Mouse (Mus musculus): Measurements from ENCODE around the gene Fancc.

The Fancc gene

DNA sequence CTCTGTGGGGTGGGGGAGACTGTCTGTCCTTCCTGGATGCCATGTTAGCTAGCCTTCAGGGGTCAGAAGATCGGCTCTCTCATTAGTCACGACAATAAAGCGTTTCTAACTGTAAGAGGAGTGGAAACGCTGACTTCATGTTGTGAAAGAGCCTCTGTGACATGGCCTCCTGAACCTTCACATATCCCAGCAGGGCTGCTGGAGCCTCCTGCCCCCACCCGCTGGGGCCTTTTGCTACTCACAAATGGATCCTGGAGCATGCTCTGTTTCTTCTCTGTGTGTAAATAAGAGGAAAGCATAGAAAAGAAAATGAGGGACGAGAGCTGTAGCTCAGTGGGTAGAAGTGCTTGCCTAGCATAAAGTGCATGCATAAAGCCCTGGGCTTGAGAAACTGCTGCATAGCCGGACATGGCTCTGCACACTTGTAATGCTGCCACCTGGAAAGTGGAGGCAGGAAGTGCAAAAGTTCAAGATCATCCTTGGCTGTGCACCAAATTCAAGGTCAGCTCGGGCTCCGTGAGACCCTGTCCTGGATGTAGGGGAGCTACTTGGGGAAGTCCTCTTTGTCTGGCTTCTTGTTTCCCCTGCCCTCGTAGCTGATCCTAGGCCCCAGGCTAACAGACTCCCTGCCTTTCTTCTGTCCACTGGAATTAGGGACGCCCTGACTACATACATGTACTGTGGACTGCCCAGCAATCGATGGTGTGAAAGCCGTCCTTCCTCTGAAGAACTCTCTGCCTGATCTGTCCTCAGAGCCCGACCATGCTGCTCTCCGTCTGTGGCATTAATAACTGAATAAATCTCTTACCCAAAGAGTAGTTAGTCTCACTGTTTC, 202.5 kb downstream of the Fancc start:
- no peak for DNase-seq (ENCODE audit: low read depth in 1 of 2, low spot score in 2 of 2)

DNA sequence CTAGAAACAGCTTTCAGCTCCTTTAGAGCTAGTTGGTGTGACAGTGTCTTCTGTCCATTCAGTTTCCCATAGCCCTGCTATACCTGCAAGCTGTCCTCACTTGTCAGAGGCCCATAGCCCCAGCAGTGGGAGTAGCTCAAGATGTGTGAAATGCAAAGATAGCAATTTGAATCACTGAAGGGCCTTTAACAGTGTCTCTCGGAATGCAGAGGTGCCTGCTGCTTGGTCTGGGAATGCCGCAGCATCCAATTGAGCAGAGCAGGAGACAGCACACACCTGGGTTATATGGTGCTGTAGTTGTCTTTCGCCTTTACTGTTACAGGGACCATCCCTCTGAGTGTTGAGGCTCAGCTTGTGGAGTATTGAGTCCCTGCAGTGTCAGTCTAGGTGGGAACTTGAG, 203.4 kb downstream of the Fancc start:
- no peak for DNase-seq (ENCODE audit: low read depth in 1 of 2, low spot score in 2 of 2)

DNA sequence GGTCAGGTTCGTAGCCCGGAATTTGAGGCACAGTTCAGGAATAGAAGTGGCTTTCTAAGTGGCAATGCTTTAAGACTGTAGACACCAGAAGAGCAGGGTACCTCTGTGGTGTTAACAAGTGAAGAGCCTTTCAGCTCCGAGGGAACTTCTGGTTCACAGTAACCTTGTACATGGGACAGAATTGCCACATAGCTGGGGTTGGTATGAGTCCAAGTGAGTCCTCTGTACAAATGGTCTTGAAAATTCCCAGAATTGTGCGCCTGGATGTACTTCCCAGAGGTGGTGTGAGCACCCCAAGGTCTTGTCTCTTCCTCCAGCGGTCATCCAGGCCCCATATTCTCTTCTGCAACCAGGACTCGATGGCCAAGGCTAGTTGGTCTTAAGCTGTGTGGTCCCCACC, 206.1 kb downstream of the Fancc start:
- no peak for DNase-seq (ENCODE audit: low read depth in 1 of 2, low spot score in 2 of 2)

DNA sequence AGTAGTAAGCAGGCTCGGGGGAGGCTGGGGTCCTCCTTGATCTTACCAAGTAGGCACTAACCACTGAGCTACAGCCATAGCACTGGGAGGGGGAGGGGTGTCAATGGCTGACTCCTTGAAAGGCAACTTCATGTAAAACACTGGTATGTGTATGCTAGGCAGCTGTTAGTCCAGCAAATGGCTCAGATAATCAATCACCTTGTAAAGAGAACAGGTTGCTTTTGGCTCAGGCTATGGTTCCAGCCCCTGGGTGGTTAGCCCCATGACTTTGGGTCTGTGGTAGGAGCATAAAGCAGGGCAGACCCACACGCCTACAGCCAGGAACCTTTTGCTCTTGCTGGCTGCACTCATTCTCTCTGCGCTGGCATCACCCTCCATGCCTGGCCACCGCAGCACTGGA, 207.0 kb downstream of the Fancc start:
- no peak for DNase-seq (ENCODE audit: low read depth in 1 of 2, low spot score in 2 of 2)

DNA sequence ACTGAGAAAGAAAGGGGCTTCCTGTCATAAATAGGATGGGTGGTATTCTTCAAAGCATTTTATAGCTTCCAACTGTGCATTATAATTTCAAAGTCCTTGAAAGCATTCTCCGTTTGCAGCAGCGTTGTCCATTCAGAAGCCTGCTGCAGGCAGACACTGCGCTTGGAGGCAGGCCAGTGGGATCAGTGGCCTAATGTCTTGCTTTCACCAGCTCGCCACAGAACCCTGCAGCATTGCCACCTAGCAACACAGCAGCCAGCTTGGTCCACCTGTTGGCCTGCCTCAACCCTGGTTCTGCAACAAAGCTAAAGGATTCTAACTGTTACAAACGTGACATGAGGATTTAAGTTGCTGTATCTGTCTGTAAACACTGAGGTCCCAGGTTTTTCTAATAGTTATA, 207.4 kb downstream of the Fancc start:
- no peak for DNase-seq (ENCODE audit: low read depth in 1 of 2, low spot score in 2 of 2)

DNA sequence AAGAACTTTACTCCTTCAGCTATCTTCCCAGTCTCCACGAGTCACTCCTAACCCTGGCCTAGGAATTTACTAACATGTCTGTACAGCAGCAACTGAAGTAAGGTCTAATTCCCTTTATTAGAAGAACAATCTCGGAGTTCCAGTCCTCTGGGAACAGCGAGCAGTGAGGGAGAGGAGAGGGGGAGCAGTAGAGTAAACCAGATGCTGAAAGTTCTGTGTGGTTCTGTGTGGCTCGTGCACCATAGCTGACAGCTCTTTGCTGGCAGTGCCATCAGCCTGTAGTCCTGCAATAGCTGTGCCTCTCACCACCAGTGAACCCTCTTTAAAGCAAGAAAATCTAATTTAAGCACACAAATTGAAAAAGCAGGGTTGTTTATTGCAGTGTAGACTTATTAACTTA, 207.9 kb downstream of the Fancc start:
- DNase-seq (ENCODE audit: low read depth in 1 of 2, low spot score in 2 of 2), result no peak

DNA sequence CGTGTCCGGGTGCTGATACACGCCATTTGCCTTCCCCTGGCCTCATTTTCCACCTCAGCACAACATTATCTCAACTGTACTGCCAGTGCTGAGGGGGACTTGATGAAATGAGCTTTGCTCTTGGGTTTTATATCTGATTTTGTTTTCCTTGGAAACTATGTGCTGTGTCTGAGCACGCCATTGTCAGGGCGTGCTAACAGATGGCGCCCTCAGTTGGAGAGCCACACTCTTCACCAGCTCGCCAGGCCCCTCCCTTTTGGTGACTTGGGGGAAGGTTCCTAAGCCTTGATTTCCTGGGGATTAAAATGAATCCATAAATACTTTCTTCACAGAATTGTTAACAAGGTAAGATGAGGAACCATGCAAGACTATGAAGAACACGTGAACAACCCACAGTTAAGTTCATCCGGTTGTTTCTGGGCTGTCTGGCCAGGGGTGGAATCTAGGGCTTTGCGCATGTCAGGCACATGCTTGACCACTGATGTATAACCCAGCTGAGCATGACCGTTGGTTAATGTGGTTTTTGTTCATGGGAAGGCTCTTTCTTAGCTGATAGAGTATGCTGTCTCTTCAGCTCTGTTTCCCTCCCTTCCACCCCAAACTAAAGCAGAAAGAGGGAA, 210.5 kb downstream of the Fancc start:
- no peak for DNase-seq (ENCODE audit: low read depth in 1 of 2, low spot score in 2 of 2)

DNA sequence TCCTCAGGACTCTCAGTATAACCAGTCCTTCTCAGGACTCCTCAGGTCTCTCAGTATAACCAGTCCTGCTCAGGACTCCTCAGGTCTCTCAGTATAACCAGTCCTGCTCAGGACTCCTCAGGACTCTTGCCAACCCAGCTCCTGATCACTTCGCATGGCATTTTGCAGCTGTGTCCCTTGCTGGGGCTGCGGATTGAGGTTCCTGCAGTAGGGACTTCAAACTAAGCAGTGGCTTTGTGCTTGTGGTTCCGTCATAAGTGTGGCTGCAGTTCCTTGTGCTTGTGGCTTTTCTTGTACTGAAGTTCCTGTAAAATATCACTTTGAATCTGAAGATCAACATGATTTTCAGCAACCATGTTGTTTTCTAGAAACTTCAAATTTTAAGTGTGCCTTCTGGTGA, 212.3 kb downstream of the Fancc start:
- DNase-seq (ENCODE audit: low read depth in 1 of 2, low spot score in 2 of 2), result no peak

DNA sequence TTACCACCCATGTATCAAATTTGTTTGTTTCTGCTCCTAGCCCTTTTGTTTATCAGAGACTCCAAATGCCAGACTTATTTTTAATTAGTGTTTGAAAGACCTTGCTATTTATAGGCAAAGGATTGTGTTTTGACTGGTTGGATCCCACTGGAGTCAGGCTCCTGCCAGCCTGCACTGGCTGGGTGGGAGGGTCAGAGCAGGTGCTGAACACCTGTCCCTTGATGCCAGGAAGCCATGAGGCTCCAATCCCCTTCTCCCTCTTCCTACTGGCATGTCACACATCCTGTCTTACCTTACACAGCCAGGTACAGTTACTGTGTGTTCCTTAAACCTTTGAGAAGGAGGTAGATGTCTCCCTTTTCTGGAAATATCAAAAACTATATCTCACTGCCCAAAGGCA, 213.8 kb downstream of the Fancc start:
- no peak for DNase-seq (ENCODE audit: low read depth in 1 of 2, low spot score in 2 of 2)

DNA sequence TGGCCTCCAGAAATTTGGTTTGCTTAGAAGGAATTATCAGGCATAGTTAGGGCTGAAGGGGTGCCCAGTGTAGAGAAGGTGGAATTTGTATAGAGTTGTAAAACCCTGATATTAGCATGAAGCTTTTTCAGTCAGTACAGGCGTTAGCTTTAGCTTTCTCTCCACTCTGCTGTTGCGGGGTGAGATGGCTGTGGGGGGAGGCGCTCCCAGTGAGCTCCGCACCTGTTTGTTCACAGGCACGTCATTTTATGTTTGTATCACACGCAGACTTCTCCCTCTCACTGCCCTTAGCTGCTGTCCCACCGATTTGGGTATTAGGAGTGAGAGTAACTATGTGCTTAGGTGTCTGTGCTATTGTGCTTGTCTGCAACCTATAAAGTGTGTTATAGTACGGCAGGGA, 215.9 kb downstream of the Fancc start:
- DNase-seq (ENCODE audit: low read depth in 1 of 2, low spot score in 2 of 2), result no peak

DNA sequence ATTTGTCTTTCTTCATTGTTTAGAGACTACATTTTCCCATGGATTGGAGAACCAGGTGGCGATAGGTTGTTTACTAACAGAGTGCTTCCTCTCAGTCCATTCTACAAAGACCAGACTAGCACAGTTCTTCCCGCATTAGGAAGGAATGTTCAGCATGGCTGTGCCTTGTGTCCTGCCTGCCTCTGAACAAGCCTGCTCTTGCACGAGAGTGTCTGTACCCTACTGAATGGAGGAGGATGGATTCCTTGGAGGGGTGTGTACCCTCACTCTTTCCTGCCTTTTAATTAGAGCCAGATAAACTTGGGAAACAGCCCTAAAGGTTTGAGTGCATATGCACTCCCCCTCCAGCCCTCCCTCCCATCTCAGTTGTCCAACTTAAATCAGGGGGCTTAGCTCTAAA, 216.7 kb downstream of the Fancc start:
- no peak for DNase-seq (ENCODE audit: low read depth in 1 of 2, low spot score in 2 of 2)

DNA sequence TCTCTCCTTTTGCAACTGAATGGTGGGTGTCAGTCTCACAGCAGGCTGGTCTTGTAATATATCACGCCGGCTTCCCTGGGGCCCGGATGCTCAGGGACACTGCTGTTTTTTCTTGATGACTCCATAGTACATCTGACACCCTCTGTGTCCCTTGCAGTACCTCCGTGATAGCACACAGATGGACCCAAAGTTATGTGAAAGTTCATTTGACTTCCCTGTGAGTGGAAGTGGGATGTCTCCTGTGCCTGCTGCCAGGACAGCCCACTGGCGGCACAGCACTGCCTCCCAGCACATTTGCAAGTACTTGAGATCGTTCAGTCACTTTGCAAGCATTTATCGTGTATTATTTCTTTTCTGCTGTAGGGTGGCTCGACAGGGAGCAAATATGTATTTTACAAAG, 217.3 kb downstream of the Fancc start:
- DNase-seq (ENCODE audit: low read depth in 1 of 2, low spot score in 2 of 2), result no peak

DNA sequence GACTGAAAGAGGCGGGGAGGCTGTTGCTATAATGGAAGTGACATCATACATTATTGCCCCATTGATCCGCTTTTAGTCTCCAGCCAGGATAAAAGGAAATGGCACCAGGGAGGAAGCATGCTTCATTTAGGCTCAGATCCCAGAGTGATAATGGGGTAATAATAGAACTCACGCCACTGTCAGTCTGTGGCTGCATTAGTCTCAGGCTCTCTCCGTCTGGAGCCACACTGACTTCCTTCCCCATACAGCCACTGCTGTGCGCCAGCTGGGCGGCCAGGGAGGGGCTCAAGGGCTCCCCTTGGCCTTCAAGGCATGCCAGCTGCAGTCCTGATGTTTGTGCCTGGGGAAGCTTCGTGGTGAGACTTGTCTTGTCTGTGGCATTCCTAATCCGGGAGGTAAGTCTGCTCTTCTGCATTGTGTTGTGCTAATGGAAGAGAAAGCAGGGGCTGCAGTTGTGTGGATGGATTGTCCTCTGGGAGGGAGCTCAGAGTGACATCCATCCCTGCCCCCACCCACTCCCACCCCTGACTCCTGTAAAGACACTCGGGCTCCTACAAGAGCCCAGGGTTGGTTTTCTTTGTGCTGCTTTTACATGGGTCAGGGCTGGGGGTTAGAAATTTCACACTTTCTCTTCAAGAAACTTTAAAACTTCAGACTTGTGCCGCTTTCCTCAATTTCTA, 218.1 kb downstream of the Fancc start:
- DNase-seq (ENCODE audit: low read depth in 1 of 2, low spot score in 2 of 2), result peak in 1 of 2 experiments; percentile 10

DNA sequence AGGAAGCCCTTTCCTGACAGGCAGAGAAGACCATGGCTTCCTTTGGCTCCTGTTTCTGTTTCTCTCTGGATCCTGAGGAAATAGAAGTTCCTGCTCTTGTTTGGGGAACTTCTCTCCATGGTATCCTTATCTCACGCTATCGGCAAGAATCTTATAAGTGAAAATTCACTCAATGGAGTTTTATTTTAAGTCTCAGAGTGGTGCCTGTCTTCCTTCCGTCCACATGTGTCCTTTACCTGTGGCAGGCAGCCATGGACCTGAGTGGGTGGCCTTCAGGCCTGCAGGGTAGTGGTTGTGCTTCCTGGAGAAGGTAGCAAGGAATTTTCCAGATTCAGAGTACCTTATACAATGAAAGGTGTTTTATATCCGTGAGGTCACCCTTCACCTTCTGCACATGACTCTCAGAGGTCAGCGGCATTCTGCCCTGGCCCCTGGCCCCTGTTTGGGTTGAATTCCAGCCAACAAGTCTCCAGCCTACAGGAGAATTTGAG, 218.9 kb downstream of the Fancc start:
- DNase-seq (ENCODE audit: low read depth in 1 of 2, low spot score in 2 of 2), result no peak

DNA sequence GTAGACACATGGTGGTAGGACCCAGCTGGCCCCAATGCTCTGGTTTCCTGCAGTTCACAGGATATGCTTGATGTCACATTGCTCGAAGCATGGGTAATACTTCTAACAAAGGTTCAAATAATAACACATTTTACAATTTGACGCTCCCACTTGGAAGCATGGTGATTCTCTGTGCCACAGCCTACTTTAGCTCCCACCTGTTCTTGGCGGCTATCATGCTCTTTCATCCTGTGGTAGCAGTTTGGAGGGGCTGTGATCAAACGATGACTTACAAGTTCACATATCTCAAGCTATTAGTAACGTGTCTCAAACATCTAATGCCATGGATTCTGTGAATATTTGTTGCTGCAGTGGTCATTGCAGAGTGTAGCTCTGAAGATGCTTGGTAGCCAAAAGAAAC, 219.8 kb downstream of the Fancc start:
- DNase-seq (ENCODE audit: low read depth in 1 of 2, low spot score in 2 of 2), result no peak

DNA sequence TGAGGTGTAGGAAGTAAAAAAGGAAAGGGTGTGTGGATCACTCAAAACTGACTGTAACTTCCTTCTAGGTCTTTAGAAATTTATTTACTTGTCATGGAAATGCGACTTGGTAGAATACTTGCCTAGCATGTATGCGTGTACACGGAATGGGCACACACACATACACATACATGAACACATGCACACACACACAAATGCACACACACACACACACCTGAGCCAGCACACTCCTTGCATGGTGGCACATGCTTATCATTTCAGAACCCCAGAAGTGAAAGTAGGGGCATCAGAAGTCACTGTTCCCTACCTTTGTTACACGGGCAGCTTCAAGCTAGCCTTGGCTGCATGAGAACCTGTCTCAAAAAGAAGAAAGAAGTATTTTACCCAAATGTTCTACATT, 220.7 kb downstream of the Fancc start:
- no peak for DNase-seq (ENCODE audit: low read depth in 1 of 2, low spot score in 2 of 2)

DNA sequence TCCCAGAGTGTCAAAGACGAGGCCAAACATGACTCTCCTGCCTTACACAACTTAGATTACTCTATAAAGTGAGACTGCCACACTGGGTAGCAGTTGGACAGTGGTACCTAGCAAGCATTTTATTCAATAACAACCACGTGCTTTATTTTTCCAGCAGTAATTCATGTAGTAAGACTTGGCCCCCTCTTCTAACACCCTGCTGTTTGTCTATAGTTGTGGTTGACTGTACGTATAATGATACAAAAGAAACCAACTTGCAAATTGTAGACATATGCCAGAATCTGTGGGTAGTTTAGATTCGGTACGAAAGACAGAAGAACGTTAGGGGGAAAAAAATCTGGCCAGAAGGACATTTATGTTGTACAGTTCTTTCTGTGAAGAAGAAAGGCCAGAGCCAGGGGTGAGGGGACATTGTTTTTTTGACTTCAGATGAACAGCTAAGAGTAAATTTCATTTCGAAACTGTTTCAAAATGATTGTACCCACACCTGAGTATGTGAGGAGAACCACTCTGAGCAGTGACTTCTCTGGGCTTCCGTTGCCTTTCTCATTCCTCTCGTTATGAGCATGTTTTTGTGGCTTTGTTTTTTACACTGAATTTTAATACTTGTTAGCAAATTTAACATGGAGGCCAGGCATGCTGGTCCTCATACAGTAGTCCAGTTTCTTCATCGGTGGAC, 222.5 kb downstream of the Fancc start:
- DNase-seq (ENCODE audit: low read depth in 1 of 2, low spot score in 2 of 2), result no peak

DNA sequence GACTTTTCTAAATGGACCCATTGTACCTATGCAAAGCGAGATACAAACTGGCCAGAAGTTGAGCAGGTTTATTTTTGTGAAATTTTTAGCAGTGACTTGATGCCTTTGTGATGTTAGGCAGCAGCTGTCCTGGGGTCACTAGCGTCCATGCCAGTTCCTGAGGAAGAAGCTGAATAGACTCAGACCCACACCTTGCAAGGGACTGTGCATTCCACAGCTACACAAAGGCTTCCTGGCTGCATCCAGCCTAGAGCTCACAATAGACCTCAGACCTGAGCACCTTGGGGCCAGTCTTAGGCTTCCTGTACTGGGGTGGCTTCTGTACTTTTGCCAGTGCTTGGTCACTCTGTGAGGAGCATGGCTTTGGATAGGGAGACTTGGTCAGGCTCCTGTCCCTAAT, 223.2 kb downstream of the Fancc start:
- DNase-seq (ENCODE audit: low read depth in 1 of 2, low spot score in 2 of 2), result no peak

DNA sequence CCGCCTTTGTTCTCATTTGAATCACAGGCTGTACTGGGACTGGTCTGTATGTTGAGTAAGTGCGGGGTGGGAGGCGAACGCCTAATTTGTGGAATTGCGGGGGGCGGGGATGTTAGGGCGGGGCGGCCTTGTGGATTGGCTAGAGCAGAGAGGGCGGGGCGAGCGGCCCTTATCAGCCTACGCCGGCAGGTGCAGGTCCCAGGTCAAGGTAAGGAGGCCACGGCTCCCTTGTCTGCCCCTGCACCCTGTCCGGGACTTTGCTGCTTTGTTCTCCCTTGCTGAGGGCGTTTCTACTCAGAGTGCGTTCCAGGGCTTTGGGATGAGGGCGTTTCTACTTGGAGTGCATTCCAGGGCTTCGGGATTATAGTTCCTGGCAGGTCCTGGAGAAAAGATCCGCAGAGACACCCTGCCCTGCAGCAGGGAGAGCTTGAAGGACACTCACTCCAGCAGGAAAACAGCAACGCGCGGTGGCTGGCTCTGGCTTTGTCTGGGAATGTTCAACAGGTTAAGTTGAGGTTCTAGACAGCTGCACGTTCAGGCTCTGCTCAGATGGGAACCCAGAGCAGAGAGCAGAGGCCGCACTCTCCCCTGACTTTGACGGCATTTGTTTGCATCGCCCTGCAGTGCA, 224.4 kb downstream of the Fancc start:
- no peak for DNase-seq (ENCODE audit: low read depth in 1 of 2, low spot score in 2 of 2)

DNA sequence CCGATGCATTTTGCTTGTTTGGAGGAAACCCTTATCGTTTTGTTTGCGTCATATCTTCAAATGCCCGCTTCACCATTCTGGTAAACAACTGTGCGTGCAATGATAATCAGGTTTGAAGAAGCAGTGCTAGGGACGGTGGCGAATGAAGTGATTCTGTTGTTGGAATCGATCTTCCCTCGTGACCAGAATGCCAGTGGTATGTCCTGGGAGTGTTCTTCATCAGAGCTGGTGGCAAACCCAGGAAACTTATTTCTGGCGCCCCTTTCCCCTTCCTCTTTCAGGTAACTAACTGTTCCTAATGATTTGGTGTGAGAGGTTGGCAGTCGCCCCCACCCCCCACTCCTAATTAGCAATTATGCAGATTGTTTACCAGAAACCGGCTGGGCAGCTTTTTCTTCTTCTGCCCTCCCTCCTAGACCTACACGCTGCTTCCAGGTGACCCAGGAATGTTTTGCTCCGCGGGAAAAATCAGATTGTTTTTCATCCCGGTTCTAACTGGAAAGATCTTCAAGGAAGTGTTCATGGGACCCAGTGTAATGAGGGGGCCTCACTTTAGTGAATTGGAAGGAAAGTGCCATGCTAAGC, 225.0 kb downstream of the Fancc start:
- DNase-seq (ENCODE audit: low read depth in 1 of 2, low spot score in 2 of 2), result no peak

DNA sequence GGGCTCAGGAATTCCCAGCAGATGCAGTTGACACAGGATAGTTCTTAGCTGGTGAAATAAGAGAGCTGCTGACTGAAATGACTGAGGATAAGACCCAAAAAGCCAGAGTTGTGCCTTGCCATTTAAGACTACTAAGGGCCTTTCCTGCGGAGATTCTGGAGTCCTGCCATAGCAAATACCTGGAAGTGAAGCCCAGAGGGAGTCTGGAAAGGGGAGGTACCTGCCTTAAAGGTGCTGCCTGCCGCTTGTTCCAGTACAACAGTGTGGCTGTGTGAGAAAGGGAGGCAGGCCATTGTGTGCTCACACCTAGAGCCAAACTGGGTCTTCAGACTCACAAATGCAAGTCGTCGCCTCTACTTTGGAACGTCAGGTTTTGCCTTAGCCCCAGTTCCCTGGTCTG, 226.9 kb downstream of the Fancc start:
- no peak for DNase-seq (ENCODE audit: low read depth in 1 of 2, low spot score in 2 of 2)
